Mouse (Mus musculus) retina, adult 2 months (tissue): Measurements from ENCODE around the gene Itfg2.
"Not testable (repeated sequence)": the region's sequence is repeated elsewhere in the genome, so short reads cannot be mapped to it uniquely, and the experiment has no call there.

Experiments used
- DNase-seq: peaks from one replicate; pipeline ENCODE4 v3.0.0-alpha.2; 2012; ENCODE audit warnings: low read depth, low spot score

Gene Itfg2

DNA sequence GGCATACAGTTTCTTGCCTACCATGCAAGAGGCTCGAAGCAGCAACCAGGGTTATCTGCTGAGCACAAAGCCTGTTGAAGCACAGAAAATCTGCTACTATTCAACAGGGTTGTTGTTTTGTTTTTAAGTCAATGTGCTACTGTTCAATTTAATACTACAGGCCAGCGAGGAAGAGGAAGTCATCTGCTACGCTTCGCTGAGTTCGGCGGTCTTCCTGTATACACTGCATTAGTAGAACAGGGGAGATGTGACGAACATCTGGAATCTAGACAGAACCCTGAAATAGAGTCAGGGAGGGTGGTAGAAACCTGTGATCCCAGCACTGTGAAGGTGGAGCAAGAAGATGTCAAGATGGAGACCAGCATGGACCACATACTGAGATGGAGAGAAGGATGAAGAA lies 41.0 kb downstream of the Itfg2 start:
- no peak for DNase-seq

DNA sequence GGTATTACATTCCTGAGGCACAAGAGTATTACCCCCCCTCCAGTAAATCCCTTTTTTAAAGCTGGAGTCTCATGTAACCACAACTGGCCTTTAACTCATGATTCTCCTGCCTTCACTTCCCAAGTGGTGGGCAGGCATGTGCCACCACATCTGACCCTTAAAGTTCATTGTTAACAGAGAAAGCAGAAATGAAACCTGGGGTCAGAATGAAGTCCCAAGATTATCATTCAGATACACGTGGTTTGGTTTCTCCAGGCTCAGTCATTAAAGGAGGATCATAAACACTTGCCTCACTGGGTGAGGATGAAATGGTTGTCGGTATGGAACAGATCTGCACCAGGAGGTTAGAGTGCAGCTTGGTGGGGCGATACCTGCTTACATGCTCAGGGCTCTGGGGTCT lies 43.5 kb downstream of the Itfg2 start:
- DNase-seq, result no peak

DNA sequence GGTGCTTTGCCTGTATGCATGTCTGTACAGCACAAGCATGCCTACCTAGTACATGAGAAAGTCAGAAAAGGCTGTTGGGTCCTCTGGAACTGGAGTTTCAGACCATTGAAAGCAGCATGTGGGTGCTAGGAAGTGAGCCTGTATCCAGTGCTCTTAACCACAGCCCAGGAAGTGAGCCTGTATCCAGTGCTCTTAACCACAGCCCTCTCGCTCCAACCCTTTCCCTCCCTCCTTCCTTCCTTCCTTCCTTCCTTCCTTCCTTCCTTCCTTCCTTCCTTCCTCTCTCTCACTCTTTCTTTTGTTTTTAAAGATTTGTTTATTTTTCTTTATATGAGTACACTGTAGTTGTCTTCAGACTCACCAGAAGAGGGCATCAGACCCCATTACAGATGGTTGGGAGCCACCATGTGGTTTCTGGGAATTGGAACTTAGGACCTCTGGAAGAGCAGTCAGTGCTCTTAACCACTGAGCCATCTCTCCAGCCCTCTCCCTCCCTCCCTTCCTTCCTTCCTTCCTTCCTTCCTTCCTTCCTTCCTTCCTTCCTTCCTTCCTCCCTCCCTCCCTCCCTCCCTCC lies 44.0 kb downstream of the Itfg2 start:
- not testable (repeated sequence) for DNase-seq

DNA sequence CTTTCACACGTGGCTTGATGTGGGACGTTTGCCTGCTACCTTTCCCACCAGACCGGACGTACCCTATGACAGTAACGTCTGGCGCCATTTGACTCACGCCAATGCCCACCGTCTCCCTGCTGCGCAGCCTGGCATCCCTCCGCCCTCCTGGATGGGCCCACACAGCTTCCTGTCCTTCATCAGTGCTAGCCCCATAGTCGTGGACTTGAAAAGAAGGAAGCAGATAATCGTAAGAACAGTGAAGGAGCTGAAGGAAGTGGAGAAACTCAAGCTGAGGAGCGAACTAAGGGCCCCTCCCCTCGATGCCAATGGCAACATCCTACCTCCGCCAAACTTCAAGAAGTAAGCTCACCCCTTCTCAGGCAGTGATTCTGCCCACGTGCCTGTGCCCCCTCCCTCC lies 45.1 kb downstream of the Itfg2 start:
- no peak for DNase-seq

DNA sequence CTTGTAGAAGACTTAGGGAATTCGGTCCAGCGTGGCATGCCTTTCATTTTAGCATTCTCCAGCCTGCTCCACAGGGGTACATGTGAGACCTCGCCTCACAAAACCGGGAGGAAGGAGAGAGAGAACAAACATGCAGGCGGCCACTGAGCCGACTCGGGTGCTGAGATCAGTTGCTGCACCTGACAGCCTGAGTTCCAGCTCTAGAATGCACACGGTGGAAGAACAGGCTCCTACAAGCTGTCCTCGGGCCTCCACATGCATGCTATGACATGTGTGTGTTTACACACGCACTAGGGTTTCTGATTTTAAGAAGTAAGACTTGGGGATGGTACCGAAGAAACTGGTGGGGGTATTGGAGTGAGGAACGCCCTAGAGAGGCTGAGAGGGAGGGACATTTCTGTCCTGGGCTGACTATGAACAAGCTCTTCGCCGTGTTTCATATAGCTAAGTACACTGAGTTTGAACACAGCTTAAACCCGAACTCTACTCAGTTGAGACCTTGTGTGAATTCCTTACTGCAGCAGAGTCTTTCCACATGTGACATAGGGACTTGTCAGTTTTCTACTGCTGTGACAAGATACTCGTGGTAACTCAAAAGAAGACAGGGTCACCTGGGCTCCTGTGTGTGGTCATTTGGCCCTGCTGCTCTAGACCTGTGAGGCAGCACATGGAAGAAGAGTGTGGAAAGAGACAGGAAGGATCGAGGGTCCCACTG lies 48.2 kb downstream of the Itfg2 start:
- no peak for DNase-seq

DNA sequence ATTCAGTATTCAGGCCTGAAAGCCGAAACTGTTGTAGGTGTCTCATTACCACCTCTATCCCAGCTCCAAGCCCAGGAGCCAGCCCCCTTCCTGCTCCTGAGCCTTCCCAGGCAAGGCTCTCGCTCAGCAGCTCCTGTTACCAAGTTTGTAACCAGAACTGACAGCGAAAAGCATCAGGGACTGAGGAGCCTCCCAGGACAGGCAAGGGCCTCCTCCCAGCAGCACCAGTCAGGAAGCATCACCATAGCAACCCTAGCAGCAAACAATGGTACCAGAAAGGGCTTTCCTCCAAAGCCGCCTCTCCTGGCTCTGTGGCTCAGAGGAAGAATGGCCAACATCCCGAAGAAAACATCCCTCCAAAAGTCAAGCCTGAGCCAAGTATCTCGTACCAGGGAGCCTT lies 49.5 kb downstream of the Itfg2 start, which contains the start of the genes Tex52 and Gm44596:
Gene Tex52, plus strand, starts transcription at position 265 of the 400 bp plus-strand sequence.
Gene Gm44596, plus strand, starts transcription at position 312 of the 400 bp plus-strand sequence.
- DNase-seq, result no peak

DNA sequence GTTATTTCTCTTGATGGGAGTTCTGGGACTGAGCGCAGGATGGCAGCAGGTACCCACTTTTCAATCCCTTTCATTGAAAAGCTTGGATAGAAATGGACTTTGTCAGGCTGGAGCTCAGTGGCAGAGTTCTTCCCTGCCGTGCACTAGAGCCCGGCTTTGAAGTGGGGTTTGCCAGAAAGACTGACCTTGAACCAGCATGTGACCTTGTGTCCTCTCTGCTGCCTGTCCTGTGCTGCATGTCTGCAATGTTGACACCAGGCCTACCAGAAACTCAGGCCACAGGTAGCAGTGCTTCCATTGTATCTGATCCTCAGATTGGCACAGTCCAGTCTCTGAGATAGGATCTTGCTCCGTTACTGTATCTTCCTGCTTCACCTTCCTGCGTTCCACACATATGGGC lies 54.7 kb downstream of the Itfg2 start:
- no peak for DNase-seq

DNA sequence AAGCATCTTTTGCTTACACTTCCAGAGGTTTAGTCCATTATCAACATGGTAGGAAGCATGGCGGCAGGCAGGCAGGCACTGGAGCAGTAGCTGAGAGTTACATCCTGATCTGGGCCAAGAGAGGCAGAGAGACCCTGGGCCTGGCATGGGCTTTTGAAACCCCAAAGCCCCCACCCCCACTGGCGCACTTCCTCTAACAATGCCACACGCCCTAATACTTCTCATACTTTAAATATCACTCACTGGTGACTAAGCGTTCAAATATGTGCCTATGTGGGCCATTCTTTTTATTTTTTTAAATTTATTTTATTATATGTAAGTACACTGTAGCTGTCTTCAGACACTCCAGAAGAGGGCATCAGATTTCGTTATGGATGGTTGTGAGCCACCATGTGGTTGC lies 58.3 kb downstream of the Itfg2 start:
- DNase-seq, result no peak

DNA sequence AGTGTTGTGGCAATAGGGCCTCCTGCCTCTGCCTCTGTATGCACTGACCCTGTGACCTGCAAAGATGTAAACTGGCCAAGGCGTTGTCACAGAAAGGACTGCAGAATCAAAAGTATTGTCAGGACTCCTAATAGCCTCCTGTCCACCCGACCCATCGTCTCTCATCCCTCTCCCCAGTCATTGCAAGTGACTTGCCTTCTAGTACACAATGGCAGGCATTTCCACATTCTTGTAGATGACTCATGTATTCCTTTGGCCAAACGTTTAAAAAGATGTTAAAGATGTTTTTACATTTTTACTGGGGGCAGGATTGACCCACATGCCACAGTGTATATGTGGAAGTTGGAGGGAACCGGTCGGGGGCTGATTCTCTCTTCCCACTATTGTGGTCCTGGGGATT lies 60.0 kb downstream of the Itfg2 start:
- no peak for DNase-seq

DNA sequence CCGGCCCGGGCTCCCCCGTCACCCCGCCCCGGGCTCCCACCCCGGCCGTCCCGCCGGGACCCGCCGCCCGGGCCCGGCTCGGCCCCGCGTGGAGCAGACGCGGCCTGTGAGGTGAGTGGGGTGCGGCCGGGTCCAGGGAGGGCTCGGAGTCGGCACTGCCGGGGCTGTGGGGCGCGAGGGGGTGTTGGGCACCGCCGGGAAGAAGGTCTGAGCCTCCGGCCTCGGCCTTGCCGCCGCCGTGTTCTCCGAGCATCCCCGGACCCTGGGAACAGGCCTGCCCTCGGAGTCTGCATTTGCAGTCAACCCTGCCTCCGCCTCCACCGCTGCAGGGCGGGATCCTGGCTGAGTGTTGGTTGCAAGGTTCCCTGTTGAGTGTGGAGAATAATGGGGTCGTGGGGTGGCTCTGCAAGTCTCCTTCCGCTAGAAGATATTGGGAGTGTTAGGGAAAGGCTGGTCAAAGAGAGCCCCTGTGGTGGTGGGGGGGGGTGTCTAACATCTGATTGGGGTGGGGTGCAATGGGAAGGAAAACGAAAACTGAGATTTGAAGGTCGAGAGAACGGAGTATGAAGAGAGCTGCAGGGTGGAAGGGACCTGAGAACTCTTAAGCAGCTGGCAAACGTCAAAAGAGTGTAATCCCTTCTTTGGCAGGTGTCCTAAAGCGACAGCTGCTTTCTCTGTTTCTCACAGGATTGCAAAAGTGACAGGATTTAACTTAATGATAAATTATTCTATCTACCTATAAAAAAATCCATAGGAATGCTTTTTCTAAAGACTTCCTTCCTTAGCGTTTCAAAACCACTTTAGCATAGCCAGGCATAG lies 61.5 kb downstream of the Itfg2 start:
- DNase-seq, result no peak

DNA sequence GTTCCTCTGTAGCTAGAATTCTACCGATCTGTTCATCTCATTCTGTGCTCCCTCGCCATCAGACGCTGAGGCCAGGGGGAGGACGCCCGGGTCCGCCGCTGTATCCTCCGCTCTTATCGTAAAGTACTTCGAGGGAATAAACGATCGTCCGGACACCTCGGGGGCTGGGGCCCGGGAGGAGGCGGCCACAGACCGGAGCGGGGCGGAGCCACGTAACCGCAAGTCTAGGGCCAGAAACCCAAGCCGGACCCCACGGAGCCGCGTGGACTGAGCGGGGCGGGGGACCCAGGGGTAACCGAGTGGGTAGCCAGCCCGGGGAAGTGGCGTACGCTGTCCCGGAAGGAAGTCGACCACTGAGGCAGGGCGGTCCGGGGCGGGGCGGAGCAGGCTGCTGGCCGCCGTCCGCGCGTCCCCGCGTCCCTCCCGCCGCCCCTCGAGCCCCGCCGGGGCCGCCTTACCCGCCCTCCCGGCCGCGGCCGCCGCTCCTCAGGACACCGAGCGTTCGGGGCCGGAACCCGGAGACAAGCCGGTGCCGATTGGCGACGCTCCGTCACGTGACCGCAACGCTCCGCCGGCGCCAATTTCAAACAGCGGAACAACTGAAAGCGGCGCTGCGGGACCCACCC lies 62.2 kb downstream of the Itfg2 start, which contains the start of the genes Rhno1 and Foxm1:
Gene Rhno1, minus strand, starts transcription at position 531 of the 626 bp plus-strand sequence.
Gene Foxm1, plus strand, starts transcription at position 587 of the 626 bp plus-strand sequence.
- no peak for DNase-seq

DNA sequence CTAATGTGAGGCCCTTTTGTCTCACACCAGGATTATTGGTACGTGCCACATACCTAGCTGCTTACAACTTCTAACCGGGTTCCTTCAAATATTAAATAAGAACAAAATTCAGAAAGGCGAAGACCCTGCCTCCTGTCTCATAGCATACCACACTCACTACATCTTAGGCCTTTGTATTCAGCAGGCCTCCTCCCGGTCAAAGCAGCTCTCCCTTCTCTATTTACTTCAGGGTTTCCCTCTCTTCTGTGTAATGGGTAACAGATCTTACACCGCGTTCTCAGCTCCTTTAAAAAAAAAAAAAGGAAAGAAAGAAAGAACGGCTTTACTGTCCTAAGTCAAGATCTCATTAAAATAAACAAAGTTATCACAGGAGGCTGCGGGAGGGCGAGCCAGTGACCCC lies 62.8 kb downstream of the Itfg2 start:
- DNase-seq, result no peak
